Comparison of ENCODE assay signal across 8 mouse cellular contexts in the genomic region with DNA sequence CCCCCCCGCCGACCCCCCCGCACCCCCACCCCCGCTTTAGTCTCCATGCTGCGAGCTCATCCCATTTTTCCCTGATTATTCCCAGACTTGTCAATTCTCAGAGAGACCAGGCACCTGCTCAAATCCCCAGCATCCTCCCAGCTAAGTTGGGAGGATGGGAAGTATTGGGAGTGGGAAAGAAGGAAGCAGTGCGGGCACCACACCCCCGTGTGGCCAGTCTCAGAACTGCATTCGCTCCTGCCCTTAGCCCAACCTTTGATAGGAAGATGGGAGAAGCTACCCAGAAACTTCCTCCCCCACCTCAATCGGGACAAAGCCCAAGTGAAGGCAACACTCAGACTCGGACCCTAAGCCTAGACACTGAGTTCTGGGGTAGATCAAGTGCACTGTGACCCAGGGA. TPM values are rescaled to one million over a fixed set of nuclear protein-coding genes. Genes with fewer than 3 reads are reported as not detected.
DNase-seq lines count a peak whose midpoint lies in the region; ATAC-seq and TF ChIP-seq lines count a peak whose summit lies in the region.

No protein-coding gene starts in this region.

- ATAC-seq in erythroblast, adult 5-6 weeks (replicated peaks; ENCODE audit: low FRiP score, poor library complexity, severe bottlenecking): 0 out of 2 replicates have a peak, but pooled peaks have one; percentile 19
- no peak for ATAC-seq in heart, embryonic 14.5 days (ENCODE audit: insufficient number of reproducible peaks, insufficient read depth, low FRiP score, low read depth)
- no peak for ATAC-seq in inflammation-experienced regulatory T-cells, adult 6 months

- H3K4me2 ChIP-seq in heart, embryonic 14.5 days (ENCODE audit: low read length): peak overlapping the region; percentile 89

- peaks cover 55% of the 10 kb centered on the region for H3K36me3 ChIP-seq in E14TG2a.4 (ENCODE audit: insufficient read depth, low read length)
- peaks cover 33% of the 10 kb centered on the region for H3K36me3 ChIP-seq in heart, embryonic 14.5 days (ENCODE audit: control insufficient read depth, insufficient read depth, low read length)

- H3K4me1 ChIP-seq in E14TG2a.4 (replicated peaks; ENCODE audit: low read depth, low read length): peaks cover 77% of the 10 kb centered on the region
- peaks cover 43 to 53% of the 10 kb centered on the region in 2 experiments for H3K4me1 ChIP-seq in heart, embryonic 14.5 days (ENCODE audit: control insufficient read depth in 2 of 2, insufficient read depth in 2 of 2, low read length in 2 of 2)

- no peak overlapping the region for H3K4me3 ChIP-seq in E14TG2a.4 (replicated peaks; ENCODE audit: low read length)
- 0 out of 4 replicates have a peak overlapping the region, but pooled peaks of 1 of the 2 experiments have one; percentile 5 for H3K4me3 ChIP-seq in heart, embryonic 14.5 days (ENCODE audit: control insufficient read depth in 1 of 2, insufficient read depth in 1 of 2, low read depth in 1 of 2, low read length in 2 of 2)

- 10% methylated on average over 10 of the region's 10 CpGs for WGBS in heart, embryonic 14.5 days

- DNase-seq in adrenal gland, postnatal 14 days: peak; percentile 79
- DNase-seq in layer of hippocampus, adult 9-10 months (ENCODE audit: low spot score): peak; percentile 76
- peak; percentile 58 for DNase-seq in lung, postnatal 25 days (ENCODE audit: low spot score)
- peak; percentile 84 for DNase-seq in right cerebral cortex, adult 18-20 months

- H3K27ac ChIP-seq in heart, embryonic 14.5 days (replicated peaks in 1 of 2; ENCODE audit: control insufficient read depth in 1 of 2, insufficient read depth in 1 of 2, low read depth in 2 of 2, low read length in 2 of 2): peak overlapping the region; percentile 96 to 99

- no peaks in the 10 kb centered on the region for H3K27me3 ChIP-seq in E14TG2a.4 (ENCODE audit: insufficient read depth, low read length)
- no peaks in the 10 kb centered on the region for H3K27me3 ChIP-seq in heart, embryonic 14.5 days (ENCODE audit: control insufficient read depth, insufficient read depth, low read length)

- no peaks in the 10 kb centered on the region for H3K9me3 ChIP-seq in E14TG2a.4 (ENCODE audit: low read length)
- no peaks in the 10 kb centered on the region for H3K9me3 ChIP-seq in heart, embryonic 14.5 days (ENCODE audit: control insufficient read depth, low read length)

- peak; percentile 94 for TF ChIP-seq CTCF in E14TG2a.4 (conservative IDR thresholded peaks at IDR 0.05; ENCODE audit: low read length)

- peak overlapping the region; percentile 97 for H3K9ac ChIP-seq in heart, embryonic 14.5 days (ENCODE audit: low read length)

RNA-seq across cellular contexts. Expression of gene Dnajb5, which starts 4.7 kb away (rescaled TPM):
- 17.6 and 18.4 TPM in 2 replicates for total RNA-seq in adrenal gland, postnatal 14 days (2021)
- 7.9 TPM in 1 of 2 replicates, not detected in the other for total RNA-seq in erythroblast, adult 5-6 weeks (2015; ENCODE audit: low replicate concordance)
- 0.14 TPM in 1 of 2 replicates, not detected in the other for total RNA-seq in erythroblast, adult 5-6 weeks (2017; ENCODE audit: low replicate concordance)
- polyA plus RNA-seq in heart, embryonic 14.5 days (2014; fragmentation: Nextera tagmentation; extraction: Ambion mirVana): 17.9 and 18.3 TPM in 2 replicates
- 1 to 10 TPM; 2.1 to 5.3 (median 2.3) TPM for polyA plus RNA-seq in inflammation-experienced regulatory T-cells, adult 6 months (2017; shearing (Covaris generic))

RNA-seq across cellular contexts. Expression of gene 1700022I11Rik, which starts 15.1 kb away (rescaled TPM):
- not detected in 2 replicates for total RNA-seq in adrenal gland, postnatal 14 days (2021)
- total RNA-seq in erythroblast, adult 5-6 weeks (2015; ENCODE audit: low replicate concordance): not detected in 2 replicates
- 5.3 TPM in 1 of 2 replicates, not detected in the other for total RNA-seq in erythroblast, adult 5-6 weeks (2017; ENCODE audit: low replicate concordance)
- polyA plus RNA-seq in heart, embryonic 14.5 days (2014; fragmentation: Nextera tagmentation; extraction: Ambion mirVana): 0.57 and 0.70 TPM in 2 replicates
- polyA plus RNA-seq in inflammation-experienced regulatory T-cells, adult 6 months (2017; shearing (Covaris generic)): 1 to 10 TPM in 1 of 3 experiments, under 1 TPM in 1, not detected in 1; 0.35 to 1.1 TPM

RNA-seq across cellular contexts. Expression of gene Phf24, which starts 37.8 kb away (rescaled TPM):
- total RNA-seq in adrenal gland, postnatal 14 days (2021): 0.56 and 3.8 TPM in 2 replicates
- not detected in 2 replicates for total RNA-seq in erythroblast, adult 5-6 weeks (2015; ENCODE audit: low replicate concordance)
- 1.7 and 5.8 TPM in 2 replicates for total RNA-seq in erythroblast, adult 5-6 weeks (2017; ENCODE audit: low replicate concordance)
- polyA plus RNA-seq in heart, embryonic 14.5 days (2014; fragmentation: Nextera tagmentation; extraction: Ambion mirVana): 5.6 and 5.8 TPM in 2 replicates
- not detected for polyA plus RNA-seq in inflammation-experienced regulatory T-cells, adult 6 months (2017; shearing (Covaris generic))

RNA-seq across cellular contexts. Expression of gene Vcp, which starts 46.0 kb away (rescaled TPM):
- total RNA-seq in adrenal gland, postnatal 14 days (2021): 265 and 269 TPM in 2 replicates
- 71.9 and 85.5 TPM in 2 replicates for total RNA-seq in erythroblast, adult 5-6 weeks (2015; ENCODE audit: low replicate concordance)
- total RNA-seq in erythroblast, adult 5-6 weeks (2017; ENCODE audit: low replicate concordance): 149 and 153 TPM in 2 replicates
- polyA plus RNA-seq in heart, embryonic 14.5 days (2014; fragmentation: Nextera tagmentation; extraction: Ambion mirVana): 469 and 477 TPM in 2 replicates
- 100 to 1,000 TPM; 144 to 162 (median 154) TPM for polyA plus RNA-seq in inflammation-experienced regulatory T-cells, adult 6 months (2017; shearing (Covaris generic))

RNA-seq across cellular contexts. Expression of gene Fancg, which starts 56.0 kb away (rescaled TPM):
- total RNA-seq in adrenal gland, postnatal 14 days (2021): 8.7 and 10.2 TPM in 2 replicates
- total RNA-seq in erythroblast, adult 5-6 weeks (2015; ENCODE audit: low replicate concordance): 1.7 and 8.6 TPM in 2 replicates
- 11.8 and 17.6 TPM in 2 replicates for total RNA-seq in erythroblast, adult 5-6 weeks (2017; ENCODE audit: low replicate concordance)
- 10.8 and 11.7 TPM in 2 replicates for polyA plus RNA-seq in heart, embryonic 14.5 days (2014; fragmentation: Nextera tagmentation; extraction: Ambion mirVana)
- 10 to 100 TPM; 22.9 to 41.7 (median 31.8) TPM for polyA plus RNA-seq in inflammation-experienced regulatory T-cells, adult 6 months (2017; shearing (Covaris generic))
